In the genomic region with DNA sequence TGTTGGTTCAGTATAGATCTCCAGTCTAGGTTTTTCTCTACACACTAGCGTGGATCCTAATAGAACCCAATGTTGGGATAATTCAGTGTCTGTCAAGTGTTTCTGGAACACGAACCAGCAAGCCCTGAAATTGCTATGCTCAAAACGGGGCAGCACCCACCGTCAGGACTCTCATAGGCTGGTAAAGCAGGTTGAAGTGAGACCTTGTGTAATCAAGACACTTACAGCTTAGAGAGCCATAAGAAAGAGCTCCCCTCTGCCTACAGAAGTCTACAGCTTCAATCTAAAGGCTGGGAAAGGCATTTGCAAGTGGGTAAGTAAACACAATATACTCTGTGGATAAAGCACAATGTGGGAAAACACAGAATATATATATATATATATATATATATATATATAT, we compare ENCODE assay signal across 30 mouse cellular contexts.
"Had no signal": no experiment of that assay in that cellular context is flagged by ENCODE, and none has a peak within 500 bp of the region (broad histone marks: within the 10 kb centered on the region; RNA-seq: fewer than 3 reads in every experiment).

No protein-coding gene starts in this region.

- H3K4me2 ChIP-seq: limb, embryonic 12.5 days; limb, embryonic 13.5 days; limb, embryonic 15.5 days; liver, embryonic 11.5 days; liver, embryonic 12.5 days; liver, embryonic 13.5 days; liver, embryonic 15.5 days; lung, embryonic 14.5 days; lung, embryonic 15.5 days; midbrain, embryonic 11.5 days; midbrain, embryonic 12.5 days; midbrain, embryonic 13.5 days; midbrain, embryonic 15.5 days; neural tube, embryonic 12.5 days had no signal

- H3K9ac ChIP-seq: limb, embryonic 12.5 days; limb, embryonic 13.5 days; limb, embryonic 15.5 days; liver, embryonic 12.5 days; liver, embryonic 13.5 days; liver, embryonic 14.5 days; liver, embryonic 15.5 days; liver, postnatal 0 days; lung, embryonic 14.5 days; lung, embryonic 15.5 days; midbrain, embryonic 12.5 days; midbrain, embryonic 13.5 days; midbrain, embryonic 15.5 days; neural tube, embryonic 12.5 days had no signal

- ATAC-seq: liver, embryonic 12.5 days; liver, postnatal 0 days; midbrain, embryonic 13.5 days; midbrain, embryonic 15.5 days; midbrain, embryonic 16.5 days had no signal

- H3K9me3 ChIP-seq: limb, embryonic 10.5 days; limb, embryonic 12.5 days; limb, embryonic 13.5 days; limb, embryonic 15.5 days; liver, embryonic 12.5 days; liver, embryonic 13.5 days; liver, embryonic 15.5 days; lung, embryonic 15.5 days; megakaryocyte, embryonic 14.5 days; midbrain, embryonic 10.5 days; midbrain, embryonic 12.5 days; midbrain, embryonic 13.5 days; midbrain, embryonic 15.5 days; neural tube, embryonic 12.5 days had no signal

- DNase-seq: left cerebral cortex, postnatal 4 days; liver; liver, embryonic 13.5 days; liver, postnatal 0 days; lung, embryonic 14.5 days; lung, postnatal 10 days; lung, postnatal 14 days; lung, postnatal 36 days; lung, postnatal 4 days; midbrain, embryonic 14.5 days had no signal

- H3K4me3 ChIP-seq: left cerebral cortex, adult 2 months; limb, embryonic 10.5 days; limb, embryonic 12.5 days; limb, embryonic 13.5 days; limb, embryonic 15.5 days; liver, embryonic 12.5 days; liver, embryonic 13.5 days; liver, embryonic 15.5 days; lung, embryonic 15.5 days; megakaryocyte, embryonic 14.5 days; midbrain, embryonic 10.5 days; midbrain, embryonic 12.5 days; midbrain, embryonic 13.5 days; midbrain, embryonic 15.5 days; myocyte; neural tube, embryonic 12.5 days had no signal

- H3K4me1 ChIP-seq: liver, embryonic 12.5 days; liver, embryonic 13.5 days; liver, embryonic 15.5 days; megakaryocyte, embryonic 14.5 days; midbrain, embryonic 10.5 days; midbrain, embryonic 12.5 days; midbrain, embryonic 13.5 days; midbrain, embryonic 15.5 days; neural tube, embryonic 12.5 days had no signal

- H3K27me3 ChIP-seq: limb, embryonic 12.5 days; limb, embryonic 15.5 days; liver, embryonic 12.5 days; liver, embryonic 13.5 days; liver, embryonic 15.5 days; lung, embryonic 15.5 days; megakaryocyte, embryonic 14.5 days; midbrain, embryonic 12.5 days; midbrain, embryonic 13.5 days; midbrain, embryonic 15.5 days; neural tube, embryonic 12.5 days had no signal

- H3K27ac ChIP-seq: left cerebral cortex, adult 2 months; limb, embryonic 10.5 days; limb, embryonic 12.5 days; limb, embryonic 13.5 days; limb, embryonic 15.5 days; liver, embryonic 12.5 days; liver, embryonic 13.5 days; liver, embryonic 14.5 days; liver, embryonic 15.5 days; lung, embryonic 15.5 days; macrophage; midbrain, embryonic 10.5 days; midbrain, embryonic 12.5 days; midbrain, embryonic 13.5 days; midbrain, embryonic 15.5 days; neural tube, embryonic 12.5 days had no signal

- H3K36me3 ChIP-seq: limb, embryonic 10.5 days; limb, embryonic 12.5 days; limb, embryonic 13.5 days; limb, embryonic 15.5 days; liver, embryonic 12.5 days; liver, embryonic 13.5 days; liver, embryonic 15.5 days; lung, embryonic 15.5 days; midbrain, embryonic 10.5 days; midbrain, embryonic 12.5 days; midbrain, embryonic 13.5 days; midbrain, embryonic 15.5 days; neural tube, embryonic 12.5 days had no signal
